ENCODE assay signal across 8 mouse cellular contexts in genomic region chr2:69897618-69898575, GRCm38 (mm10). TPM values are rescaled to one million over a fixed set of nuclear protein-coding genes. Genes with fewer than 3 reads are reported as not detected.
DNase-seq lines count a peak whose midpoint lies in the region; ATAC-seq lines count a peak whose summit lies in the region.

No protein-coding gene starts in this region.

- no peaks in the 10 kb centered on the region for H3K27me3 ChIP-seq in forebrain, embryonic 10.5 days (ENCODE audit: poor library complexity, severe bottlenecking)
- no peaks in the 10 kb centered on the region for H3K27me3 ChIP-seq in heart, embryonic 15.5 days
- H3K27me3 ChIP-seq in liver, embryonic 13.5 days: no peaks in the 10 kb centered on the region
- H3K27me3 ChIP-seq in stomach, embryonic 14.5 days (ENCODE audit: control insufficient read depth, insufficient read depth, low read length): no peaks in the 10 kb centered on the region

- ATAC-seq in heart, embryonic 15.5 days (replicated peaks; ENCODE audit: insufficient number of reproducible peaks, insufficient read depth, low FRiP score, low read depth): peak; percentile 73
- peak; percentile 79 for ATAC-seq in liver, embryonic 13.5 days (ENCODE audit: low read depth)
- peak; percentile 48 for ATAC-seq in stomach, embryonic 14.5 days (ENCODE audit: insufficient number of reproducible peaks, insufficient read depth, low FRiP score, low read depth)

- H3K4me2 ChIP-seq in heart, embryonic 15.5 days: peak overlapping the region; percentile 85
- H3K4me2 ChIP-seq in liver, embryonic 13.5 days: peak overlapping the region; percentile 96
- peak overlapping the region; percentile 94 for H3K4me2 ChIP-seq in stomach, embryonic 14.5 days (replicated peaks; ENCODE audit: low read depth, low read length)

- under 1% methylated on average over 55 of the region's 55 CpGs for WGBS in forebrain, embryonic 10.5 days
- under 1% methylated on average over 55 of the region's 55 CpGs for WGBS in heart, embryonic 15.5 days
- under 1% methylated on average over 54 of the region's 55 CpGs for WGBS in liver, embryonic 13.5 days (ENCODE audit: insufficient replicate concordance)
- 1% methylated on average over 55 of the region's 55 CpGs for WGBS in stomach, embryonic 14.5 days

- peaks cover 21% of the 10 kb centered on the region for H3K36me3 ChIP-seq in forebrain, embryonic 10.5 days (replicated peaks)
- no peaks in the 10 kb centered on the region for H3K36me3 ChIP-seq in heart, embryonic 15.5 days
- H3K36me3 ChIP-seq in liver, embryonic 13.5 days: peaks cover 2% of the 10 kb centered on the region; the same call in 1 of the 2 replicates
- no peaks in the 10 kb centered on the region for H3K36me3 ChIP-seq in stomach, embryonic 14.5 days (ENCODE audit: control insufficient read depth, insufficient read depth, low read length)

- no peaks in the 10 kb centered on the region for H3K9me3 ChIP-seq in forebrain, embryonic 10.5 days
- no peaks in the 10 kb centered on the region for H3K9me3 ChIP-seq in heart, embryonic 15.5 days (replicated peaks)
- H3K9me3 ChIP-seq in liver, embryonic 13.5 days (replicated peaks): no peaks in the 10 kb centered on the region
- no peaks in the 10 kb centered on the region for H3K9me3 ChIP-seq in stomach, embryonic 14.5 days (ENCODE audit: control insufficient read depth, low read depth, low read length)

- peak; percentile 13 to 36 for DNase-seq in CD8-positive naive resting alpha-beta T cell, adult 2 months (ENCODE audit: low read depth in 2 of 2, low spot score in 2 of 2)
- DNase-seq in c-Kit-negative CD71-positive TER-119-positive erythroid progenitor cells, embryonic 14.5 days (ENCODE audit: low read depth, low spot score): peak; percentile 53
- peak; percentile 60 for DNase-seq in forebrain, embryonic 10.5 days (ENCODE audit: extremely low spot score, low spot score)
- peak; percentile 71 for DNase-seq in kidney, postnatal 14 days
- peak; percentile 72 for DNase-seq in liver, embryonic 13.5 days
- DNase-seq in natural killer cell, adult 2 months (ENCODE audit: low spot score in 2 of 2): peak; percentile 39 to 41

- peaks cover 21% of the 10 kb centered on the region for H3K4me1 ChIP-seq in forebrain, embryonic 10.5 days
- peaks cover 12% of the 10 kb centered on the region for H3K4me1 ChIP-seq in heart, embryonic 15.5 days (replicated peaks)
- H3K4me1 ChIP-seq in liver, embryonic 13.5 days (replicated peaks): peaks cover 40% of the 10 kb centered on the region
- peaks cover 13% of the 10 kb centered on the region; the same call in 1 of the 2 replicates for H3K4me1 ChIP-seq in stomach, embryonic 14.5 days (ENCODE audit: control insufficient read depth, insufficient read depth, low read length)

- peak overlapping the region; percentile 98 for H3K27ac ChIP-seq in forebrain, embryonic 10.5 days
- peak overlapping the region; percentile 96 for H3K27ac ChIP-seq in heart, embryonic 15.5 days
- H3K27ac ChIP-seq in liver, embryonic 13.5 days: peak overlapping the region; percentile 96
- peak overlapping the region; percentile 91 for H3K27ac ChIP-seq in stomach, embryonic 14.5 days (ENCODE audit: low read length)

- peak overlapping the region; percentile 97 for H3K4me3 ChIP-seq in forebrain, embryonic 10.5 days
- peak overlapping the region; percentile 97 for H3K4me3 ChIP-seq in heart, embryonic 15.5 days
- H3K4me3 ChIP-seq in liver, embryonic 13.5 days (replicated peaks): peak overlapping the region; percentile 99
- peak overlapping the region; percentile 98 for H3K4me3 ChIP-seq in stomach, embryonic 14.5 days (ENCODE audit: low read depth, low read length)

- H3K9ac ChIP-seq in heart, embryonic 15.5 days: peak overlapping the region; percentile 100
- H3K9ac ChIP-seq in liver, embryonic 13.5 days: peak overlapping the region; percentile 99
- peak overlapping the region; percentile 99 for H3K9ac ChIP-seq in stomach, embryonic 14.5 days (replicated peaks; ENCODE audit: low read depth, low read length)

RNA-seq across cellular contexts. Expression of gene Ubr3, which starts 0.9 kb away (rescaled TPM):
- polyA plus RNA-seq in forebrain, embryonic 10.5 days (2016; fragmentation: Nextera tagmentation; extraction: Ambion mirVana): 10.3 and 11.8 TPM in 2 replicates
- polyA plus RNA-seq in heart, embryonic 15.5 days (2015; fragmentation: Nextera tagmentation; extraction: Ambion mirVana): 9.1 and 11.8 TPM in 2 replicates
- 5.1 and 6.0 TPM in 2 replicates for polyA plus RNA-seq in liver, embryonic 13.5 days (2015; fragmentation: Nextera tagmentation; extraction: Ambion mirVana)
- polyA plus RNA-seq in stomach, embryonic 14.5 days (2014; fragmentation: Nextera tagmentation; extraction: Ambion mirVana): 19.6 and 21.6 TPM in 2 replicates

RNA-seq across cellular contexts. Expression of gene Mettl5, which starts 12.5 kb away (rescaled TPM):
- polyA plus RNA-seq in forebrain, embryonic 10.5 days (2016; fragmentation: Nextera tagmentation; extraction: Ambion mirVana): 44.4 and 48.0 TPM in 2 replicates
- polyA plus RNA-seq in heart, embryonic 15.5 days (2015; fragmentation: Nextera tagmentation; extraction: Ambion mirVana): 33.5 and 38.1 TPM in 2 replicates
- 40.8 and 42.1 TPM in 2 replicates for polyA plus RNA-seq in liver, embryonic 13.5 days (2015; fragmentation: Nextera tagmentation; extraction: Ambion mirVana)
- polyA plus RNA-seq in stomach, embryonic 14.5 days (2014; fragmentation: Nextera tagmentation; extraction: Ambion mirVana): 41.6 and 44.0 TPM in 2 replicates

RNA-seq across cellular contexts. Expression of gene Ssb, which starts 36.5 kb away (rescaled TPM):
- polyA plus RNA-seq in forebrain, embryonic 10.5 days (2016; fragmentation: Nextera tagmentation; extraction: Ambion mirVana): 406 and 461 TPM in 2 replicates
- polyA plus RNA-seq in heart, embryonic 15.5 days (2015; fragmentation: Nextera tagmentation; extraction: Ambion mirVana): 173 and 201 TPM in 2 replicates
- 204 and 266 TPM in 2 replicates for polyA plus RNA-seq in liver, embryonic 13.5 days (2015; fragmentation: Nextera tagmentation; extraction: Ambion mirVana)
- polyA plus RNA-seq in stomach, embryonic 14.5 days (2014; fragmentation: Nextera tagmentation; extraction: Ambion mirVana): 316 and 339 TPM in 2 replicates

Comparison
In these comparisons a context has a peak if more than half of its experiments do, and no peak if none do; other contexts are left out.
1. Peak in every context shown above with its lines: DNase-seq, ATAC-seq, H3K4me3 ChIP-seq and H3K27ac ChIP-seq.